Mouse (Mus musculus) testis, adult 2 months (tissue): ENCODE measurements at regions not wholly inside any gene's neighbourhood (a gene's known extent, or its start where the extent isn't known, plus 50 kb on each side); places are given as distances from the start of the nearest gene placed in this dataset.

Experiments used
- CTCF ChIP-seq: fragments of 200-500 bp; IDR thresholded peaks from 2 replicates; pipeline ENCODE4 v1.5.1; 2012; ENCODE audit warnings: low read depth, mild to moderate bottlenecking, inconsistent platforms, low read length, moderate library complexity; ENCODE audit not compliant: control insufficient read depth, insufficient read depth, insufficient replicate concordance
- POLR2A ChIP-seq: fragments of 200-500 bp; IDR thresholded peaks from 2 replicates; pipeline ENCODE4 v1.6.1; 2012; ENCODE audit warnings: low read depth, mild to moderate bottlenecking, inconsistent platforms, low read length, moderate library complexity; ENCODE audit not compliant: control insufficient read depth

- TF ChIP-seq CTCF = no peak
- TF ChIP-seq POLR2A = no peak
These were observed 260.0 kb upstream of the Lyplal1 start for GRCm38 (mm10) chr1:186376906-186377623.
